Mouse (Mus musculus): ENCODE data around the gene Zfp365. TPM values are rescaled to one million over a fixed set of nuclear protein-coding genes. Genes with fewer than 3 reads are reported as not detected.

Gene Zfp365
- total and polyA plus RNA-seq, 3 experiments: 0.11 TPM; not detected in 2

DNA sequence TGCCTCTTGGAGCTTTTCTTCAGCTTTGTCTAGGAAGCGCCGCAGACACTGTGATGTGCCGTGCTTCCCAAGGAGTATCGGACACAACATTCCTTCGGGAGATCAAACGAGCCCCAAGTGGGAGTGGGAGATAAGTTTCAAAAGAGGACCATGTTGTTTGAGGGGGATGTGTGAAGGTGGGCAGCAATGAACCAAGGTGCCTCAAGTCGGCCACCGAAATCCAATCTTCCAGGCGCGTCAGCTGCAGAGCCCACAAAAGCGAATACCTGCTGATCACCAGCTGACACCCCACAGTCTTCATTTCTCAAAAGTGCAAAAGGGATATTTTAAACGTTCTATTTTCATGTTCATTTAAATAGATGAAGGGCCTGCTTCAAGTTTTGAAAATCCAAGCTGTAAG is 27.1 kb upstream of the Zfp365 start:
- no peak for DNase-seq (ENCODE audit: low spot score)
- Histone ChIP-seq H3K4me3 (ENCODE audit: low read depth, low read length) (no peak overlapping the region), H3K36me3 (replicated peaks) (no peaks in the 10 kb centered on the region), H3K27me3 (ENCODE audit: insufficient read depth, low read length) (no peaks in the 10 kb centered on the region), H3K9me3 (replicated peaks) (peaks cover 26% of the 10 kb centered on the region), H3K4me1 (ENCODE audit: insufficient read depth, low read depth, low read length) (no peaks in the 10 kb centered on the region)
- no peak for ATAC-seq (ENCODE audit: extremely low read depth, insufficient number of reproducible peaks, low FRiP score, poor library complexity, severe bottlenecking)
- no peak for TF ChIP-seq GATA1 (IDR thresholded peaks at IDR 0.05; ENCODE audit: borderline replicate concordance, low read length)
- TF ChIP-seq TAL1 (conservative IDR thresholded peaks at IDR 0.05; ENCODE audit: low read depth, low read length): no peak
- no peak for TF ChIP-seq CTCF (IDR thresholded peaks at IDR 0.05; ENCODE audit: low read depth, low read length)
- no peak for TF ChIP-seq GATA2 (IDR thresholded peaks at IDR 0.05; ENCODE audit: borderline replicate concordance, low read depth, low read length)
- no peak for TF ChIP-seq POLR2AphosphoS5 (IDR thresholded peaks at IDR 0.05; ENCODE audit: insufficient replicate concordance, low read depth, low read length)

DNA sequence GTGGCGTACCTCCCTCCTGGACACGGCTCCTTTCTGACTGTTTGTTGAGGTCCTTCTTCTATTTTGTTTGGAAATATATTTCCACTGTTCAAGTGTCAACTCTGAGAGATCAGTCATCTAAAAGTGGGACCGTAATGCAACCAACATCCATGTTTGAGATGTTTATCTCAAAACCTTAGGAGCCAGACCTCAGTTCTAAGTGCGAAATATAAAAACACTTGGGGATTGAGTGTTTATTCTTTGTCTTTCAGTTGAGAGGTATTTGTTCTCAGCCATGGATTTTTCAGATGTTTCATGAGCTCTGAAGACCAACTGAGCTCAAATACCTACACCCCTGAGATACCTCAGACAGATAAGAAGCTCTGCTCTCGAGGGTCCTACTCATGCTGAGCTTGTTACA is 25.3 kb upstream of the Zfp365 start:
- peaks cover 31% of the 10 kb centered on the region for H3K9me3 ChIP-seq (replicated peaks)
- no peaks in the 10 kb centered on the region for H3K27me3 ChIP-seq (ENCODE audit: insufficient read depth, low read length)
- H3K4me3 ChIP-seq (ENCODE audit: low read depth, low read length): no peak overlapping the region
- ATAC-seq (ENCODE audit: extremely low read depth, insufficient number of reproducible peaks, low FRiP score, poor library complexity, severe bottlenecking): no peak
- no peak for TF ChIP-seq POLR2AphosphoS5 (IDR thresholded peaks at IDR 0.05; ENCODE audit: insufficient replicate concordance, low read depth, low read length)
- no peak for TF ChIP-seq TAL1 (conservative IDR thresholded peaks at IDR 0.05; ENCODE audit: low read depth, low read length)
- no peak for TF ChIP-seq CTCF (IDR thresholded peaks at IDR 0.05; ENCODE audit: low read depth, low read length)
- TF ChIP-seq GATA2 (IDR thresholded peaks at IDR 0.05; ENCODE audit: borderline replicate concordance, low read depth, low read length): no peak
- no peak for TF ChIP-seq GATA1 (IDR thresholded peaks at IDR 0.05; ENCODE audit: borderline replicate concordance, low read length)
- H3K36me3 ChIP-seq (replicated peaks): no peaks in the 10 kb centered on the region
- no peaks in the 10 kb centered on the region for H3K4me1 ChIP-seq (ENCODE audit: insufficient read depth, low read depth, low read length)
- no peak for DNase-seq (ENCODE audit: low spot score)

DNA sequence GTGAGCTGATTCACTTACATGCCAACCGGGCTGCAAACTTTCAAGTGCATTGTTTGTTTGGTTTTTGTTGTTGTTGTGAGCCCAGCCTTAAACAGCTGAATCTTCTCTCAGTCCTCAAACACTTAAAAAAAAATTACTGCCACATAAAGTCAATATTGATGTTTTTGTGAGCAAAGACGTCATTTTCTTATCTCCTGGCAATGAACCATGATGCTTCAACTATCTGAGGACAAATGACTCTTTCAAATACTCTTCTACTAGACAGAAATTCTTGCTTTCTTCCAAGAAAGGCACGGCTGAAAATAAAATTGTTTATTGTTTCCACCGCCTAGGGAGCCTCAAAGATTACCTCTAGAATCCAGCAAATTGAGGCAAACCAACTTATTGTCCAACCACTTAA is 24.5 kb upstream of the Zfp365 start:
- ATAC-seq (ENCODE audit: extremely low read depth, insufficient number of reproducible peaks, low FRiP score, poor library complexity, severe bottlenecking): no peak
- peaks cover 32% of the 10 kb centered on the region for H3K9me3 ChIP-seq (replicated peaks)
- no peaks in the 10 kb centered on the region for H3K36me3 ChIP-seq (replicated peaks)
- H3K27me3 ChIP-seq (ENCODE audit: insufficient read depth, low read length): no peaks in the 10 kb centered on the region
- TF ChIP-seq GATA2 (IDR thresholded peaks at IDR 0.05; ENCODE audit: borderline replicate concordance, low read depth, low read length): no peak
- TF ChIP-seq GATA1 (IDR thresholded peaks at IDR 0.05; ENCODE audit: borderline replicate concordance, low read length): no peak
- no peak for TF ChIP-seq CTCF (IDR thresholded peaks at IDR 0.05; ENCODE audit: low read depth, low read length)
- TF ChIP-seq TAL1 (conservative IDR thresholded peaks at IDR 0.05; ENCODE audit: low read depth, low read length): no peak
- TF ChIP-seq POLR2AphosphoS5 (IDR thresholded peaks at IDR 0.05; ENCODE audit: insufficient replicate concordance, low read depth, low read length): no peak
- H3K4me3 ChIP-seq (ENCODE audit: low read depth, low read length): no peak overlapping the region
- DNase-seq (ENCODE audit: low spot score): no peak
- H3K4me1 ChIP-seq (ENCODE audit: insufficient read depth, low read depth, low read length): no peaks in the 10 kb centered on the region

DNA sequence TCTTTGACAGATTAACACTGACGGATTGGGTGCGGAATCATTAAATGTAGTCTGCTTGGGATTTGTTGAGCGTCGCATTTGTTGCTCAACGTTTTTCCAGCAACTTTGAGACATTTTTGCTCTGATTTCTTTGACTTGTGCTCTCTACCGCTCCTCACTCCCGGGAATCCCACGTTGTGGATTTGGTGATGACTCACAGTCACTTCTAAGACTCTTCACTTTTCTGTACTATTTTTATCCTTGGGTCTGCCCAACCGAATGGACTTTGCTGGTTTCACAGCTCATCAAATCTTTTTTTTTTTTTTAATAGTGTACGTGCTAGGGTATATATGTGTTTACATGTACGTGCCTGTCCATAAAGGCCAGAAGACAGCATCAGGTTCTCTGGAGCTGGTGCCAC is 20.3 kb upstream of the Zfp365 start:
- DNase-seq (ENCODE audit: low spot score) (no peak), ATAC-seq (ENCODE audit: extremely low read depth, insufficient number of reproducible peaks, low FRiP score, poor library complexity, severe bottlenecking) (no peak)
- H3K4me3 ChIP-seq (ENCODE audit: low read depth, low read length): no peak overlapping the region
- peaks cover 30% of the 10 kb centered on the region for H3K9me3 ChIP-seq (replicated peaks)
- no peaks in the 10 kb centered on the region for H3K27me3 ChIP-seq (ENCODE audit: insufficient read depth, low read length)
- no peaks in the 10 kb centered on the region for H3K4me1 ChIP-seq (ENCODE audit: insufficient read depth, low read depth, low read length)
- TF ChIP-seq GATA2 (IDR thresholded peaks at IDR 0.05; ENCODE audit: borderline replicate concordance, low read depth, low read length): no peak
- TF ChIP-seq GATA1 (IDR thresholded peaks at IDR 0.05; ENCODE audit: borderline replicate concordance, low read length): no peak
- no peak for TF ChIP-seq TAL1 (conservative IDR thresholded peaks at IDR 0.05; ENCODE audit: low read depth, low read length)
- TF ChIP-seq CTCF (IDR thresholded peaks at IDR 0.05; ENCODE audit: low read depth, low read length): no peak
- no peak for TF ChIP-seq POLR2AphosphoS5 (IDR thresholded peaks at IDR 0.05; ENCODE audit: insufficient replicate concordance, low read depth, low read length)
- H3K36me3 ChIP-seq (replicated peaks): no peaks in the 10 kb centered on the region

DNA sequence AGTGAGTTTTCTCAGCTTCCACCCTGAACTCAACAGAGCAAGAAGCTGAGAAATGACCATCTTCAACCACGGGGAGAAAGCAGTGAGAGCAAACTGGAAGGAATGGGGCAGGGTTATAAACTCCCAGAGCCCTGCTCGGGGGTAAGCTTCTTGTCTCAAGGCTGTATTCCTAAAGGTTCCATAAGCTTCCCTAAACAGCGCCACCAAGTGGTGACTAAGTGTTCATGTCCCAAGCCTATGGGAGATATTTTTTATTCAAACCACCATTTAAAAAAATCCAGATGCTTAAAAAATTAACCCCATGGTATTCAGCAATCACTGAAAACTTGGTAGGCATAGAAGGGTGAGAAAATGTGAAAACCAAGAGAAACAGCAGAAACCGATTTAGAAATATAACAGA is 18.9 kb upstream of the Zfp365 start:
- Histone ChIP-seq H3K4me3 (ENCODE audit: low read depth, low read length) (no peak overlapping the region), H3K27me3 (ENCODE audit: insufficient read depth, low read length) (no peaks in the 10 kb centered on the region), H3K9me3 (replicated peaks) (peaks cover 28% of the 10 kb centered on the region), H3K4me1 (ENCODE audit: insufficient read depth, low read depth, low read length) (no peaks in the 10 kb centered on the region), H3K36me3 (replicated peaks) (no peaks in the 10 kb centered on the region)
- ATAC-seq (ENCODE audit: extremely low read depth, insufficient number of reproducible peaks, low FRiP score, poor library complexity, severe bottlenecking) (no peak), DNase-seq (ENCODE audit: low spot score) (no peak)
- TF ChIP-seq TAL1 (conservative IDR thresholded peaks at IDR 0.05; ENCODE audit: low read depth, low read length) (no peak), GATA1 (IDR thresholded peaks at IDR 0.05; ENCODE audit: borderline replicate concordance, low read length) (no peak)

DNA sequence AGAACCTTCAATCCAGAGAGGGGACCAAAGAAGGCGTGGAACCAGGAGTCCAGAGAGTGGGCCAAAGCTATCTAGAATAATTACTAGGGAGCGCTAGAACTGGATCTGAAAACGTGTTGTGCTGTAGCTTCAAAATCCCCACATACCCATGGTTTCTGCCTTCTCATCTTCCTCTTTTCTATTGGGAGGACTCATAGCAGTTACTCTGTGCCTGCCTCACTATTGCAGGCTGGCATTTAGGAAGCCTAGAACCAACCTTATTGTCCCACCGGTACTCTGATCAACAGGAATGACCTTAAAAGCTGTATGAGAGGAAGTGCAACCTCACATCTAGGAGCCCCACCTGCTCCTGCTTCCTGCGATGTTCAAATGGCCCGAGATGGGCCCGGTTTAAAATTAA is 16.1 kb upstream of the Zfp365 start:
- no peaks in the 10 kb centered on the region for H3K36me3 ChIP-seq (replicated peaks)
- ATAC-seq (ENCODE audit: extremely low read depth, insufficient number of reproducible peaks, low FRiP score, poor library complexity, severe bottlenecking): no peak
- DNase-seq (ENCODE audit: low spot score): no peak
- H3K9me3 ChIP-seq (replicated peaks): peaks cover 27% of the 10 kb centered on the region
- H3K27me3 ChIP-seq (ENCODE audit: insufficient read depth, low read length): no peaks in the 10 kb centered on the region
- H3K4me3 ChIP-seq (ENCODE audit: low read depth, low read length): no peak overlapping the region
- H3K4me1 ChIP-seq (ENCODE audit: insufficient read depth, low read depth, low read length): no peaks in the 10 kb centered on the region
- TF ChIP-seq TAL1 (conservative IDR thresholded peaks at IDR 0.05; ENCODE audit: low read depth, low read length): no peak
- no peak for TF ChIP-seq GATA1 (IDR thresholded peaks at IDR 0.05; ENCODE audit: borderline replicate concordance, low read length)
- TF ChIP-seq GATA2 (IDR thresholded peaks at IDR 0.05; ENCODE audit: borderline replicate concordance, low read depth, low read length): no peak
- no peak for TF ChIP-seq CTCF (IDR thresholded peaks at IDR 0.05; ENCODE audit: low read depth, low read length)
- no peak for TF ChIP-seq POLR2AphosphoS5 (IDR thresholded peaks at IDR 0.05; ENCODE audit: insufficient replicate concordance, low read depth, low read length)
